Mouse (Mus musculus): Measurements from ENCODE around the gene Coro1a.
"Not testable (repeated sequence)": the region's sequence is repeated elsewhere in the genome, so short reads cannot be mapped to it uniquely, and the experiment has no call there.

Gene Coro1a

DNA sequence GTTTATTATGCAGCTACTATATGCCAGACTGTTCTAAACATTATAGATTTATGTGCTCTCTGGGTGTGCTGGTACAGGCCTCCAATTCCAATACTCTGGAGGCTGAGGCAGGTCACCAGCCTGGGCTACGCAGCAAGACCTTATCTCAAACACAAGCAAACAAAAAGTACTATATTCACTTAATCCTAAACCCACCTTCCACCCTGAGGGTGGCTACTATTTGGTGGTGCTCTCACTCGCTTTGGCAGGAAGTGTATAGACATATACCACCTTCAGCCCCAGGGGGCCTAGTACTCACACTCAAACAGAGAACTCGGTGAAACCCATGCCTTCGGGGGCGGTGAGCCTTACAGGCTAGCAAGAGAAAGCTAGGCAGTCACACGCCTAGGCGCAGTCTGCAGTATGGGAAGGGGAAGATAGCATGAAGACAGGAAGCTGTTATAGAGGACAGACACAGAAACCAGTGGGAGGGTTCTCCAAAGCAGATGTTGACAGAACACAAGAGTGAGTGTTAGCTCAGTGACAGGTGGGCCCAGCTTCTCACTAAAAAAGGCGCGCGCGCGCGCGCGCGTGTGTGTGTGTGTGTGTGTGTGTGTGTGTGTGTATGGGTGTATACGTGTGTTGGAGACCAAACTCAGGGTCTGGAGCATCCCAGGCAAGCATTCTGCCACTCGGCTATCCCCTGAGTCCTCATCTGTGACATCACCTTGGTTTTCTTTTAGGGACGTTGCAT, at the start of gene Coro1a:
TSS of gene Coro1a (minus strand) at position 346 of the 733 bp plus-strand sequence.
- no peak for DNase-seq (ENCODE audit: low read depth, low spot score)

DNA sequence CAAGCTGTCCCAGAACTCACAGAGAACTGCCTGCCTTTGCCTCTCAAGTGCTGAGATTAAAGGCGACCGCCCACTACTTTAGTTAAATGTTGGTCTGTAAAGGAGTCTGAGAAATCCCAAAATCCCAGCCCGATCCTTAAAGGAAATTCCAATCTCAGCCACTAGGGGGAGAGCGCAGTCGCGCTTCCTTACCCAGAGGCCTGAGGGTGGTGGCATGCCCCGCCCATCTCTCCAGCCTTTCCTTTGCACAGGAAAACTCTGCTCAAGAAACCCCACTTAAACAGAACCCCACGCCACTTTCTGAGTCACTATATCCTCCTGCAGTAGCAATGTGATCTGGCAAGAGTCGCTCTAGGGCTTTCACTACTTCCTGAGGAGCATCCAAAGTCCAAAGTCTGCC, 47.3 kb upstream of the Coro1a start:
- peak; percentile 66 for DNase-seq (ENCODE audit: low read depth, low spot score)

DNA sequence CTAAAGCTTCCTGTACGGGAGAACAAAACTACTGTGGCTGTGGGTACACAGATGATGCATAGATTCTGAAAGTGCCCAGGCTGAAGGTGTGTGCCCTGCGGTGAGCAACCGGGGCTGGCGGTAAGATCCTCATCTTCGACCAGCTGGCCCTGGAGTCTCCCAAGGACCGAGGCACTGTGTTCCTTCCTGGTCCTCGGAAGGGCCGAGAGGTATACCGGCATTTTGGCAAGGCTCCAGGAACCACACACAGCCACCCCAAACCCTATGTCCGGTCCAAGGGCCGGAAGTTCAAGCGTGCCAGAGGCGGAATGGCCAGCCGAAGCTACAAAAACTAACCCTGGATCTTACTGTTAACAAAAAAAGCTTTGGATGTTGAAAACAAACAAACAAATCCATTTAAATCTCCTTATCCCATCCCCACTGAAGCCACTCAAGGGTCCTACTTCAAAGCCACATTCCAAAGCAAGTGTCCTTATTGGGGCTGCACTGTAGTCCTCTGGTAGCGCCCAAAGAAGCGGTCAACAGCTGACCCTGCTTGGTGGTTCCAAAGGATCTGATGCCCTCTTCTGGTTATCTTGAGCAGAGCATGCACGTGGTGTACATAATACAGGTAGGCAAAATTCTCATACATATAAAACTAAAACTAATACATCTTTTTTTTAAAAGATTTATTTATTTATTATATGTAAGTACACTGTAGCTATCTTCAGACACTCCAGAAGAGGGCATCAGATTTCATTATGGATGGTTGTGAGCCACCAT, 42.2 kb upstream of the Coro1a start:
- no peak for DNase-seq (ENCODE audit: low read depth, low spot score)

DNA sequence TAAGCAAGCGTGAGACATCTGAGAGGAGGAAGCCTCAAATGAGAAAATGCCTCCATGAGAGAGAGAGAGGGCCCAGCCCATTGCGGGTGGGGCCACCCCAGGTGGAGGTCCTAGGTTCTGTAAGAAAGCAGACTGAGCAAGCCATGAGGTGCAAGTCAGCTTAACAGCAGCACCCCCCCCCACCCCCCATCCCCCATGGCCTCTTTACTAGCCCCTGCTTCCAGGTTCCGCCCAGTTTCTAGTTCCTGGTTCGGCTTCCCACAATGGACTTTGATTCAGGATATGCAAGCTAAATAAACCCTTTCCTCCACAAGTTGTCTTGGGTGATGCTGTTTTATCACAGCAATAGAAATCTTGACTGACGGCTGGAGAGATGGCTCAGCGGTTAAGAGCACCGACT, 41.2 kb upstream of the Coro1a start:
- no peak for DNase-seq (ENCODE audit: low read depth, low spot score)

DNA sequence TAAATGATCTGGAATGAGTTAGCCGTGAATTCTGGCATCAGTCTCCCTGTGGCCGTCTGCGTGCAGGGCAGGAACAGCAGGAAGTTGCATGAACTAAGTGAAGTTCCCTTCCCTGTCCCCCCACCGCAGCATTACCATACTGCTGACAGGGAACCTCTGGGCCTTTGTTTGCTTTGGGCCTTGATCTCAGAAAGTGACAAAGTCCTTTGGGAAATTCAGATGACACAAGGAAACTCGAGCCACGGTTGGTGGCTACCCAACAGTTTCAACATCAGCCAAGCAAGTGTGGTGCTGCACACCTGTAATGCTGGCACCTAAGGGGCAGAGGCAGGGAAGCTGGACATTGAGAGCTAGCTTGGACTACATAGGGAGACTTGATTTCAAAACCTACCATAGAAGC, 39.2 kb upstream of the Coro1a start:
- DNase-seq (ENCODE audit: low read depth, low spot score) = no peak

DNA sequence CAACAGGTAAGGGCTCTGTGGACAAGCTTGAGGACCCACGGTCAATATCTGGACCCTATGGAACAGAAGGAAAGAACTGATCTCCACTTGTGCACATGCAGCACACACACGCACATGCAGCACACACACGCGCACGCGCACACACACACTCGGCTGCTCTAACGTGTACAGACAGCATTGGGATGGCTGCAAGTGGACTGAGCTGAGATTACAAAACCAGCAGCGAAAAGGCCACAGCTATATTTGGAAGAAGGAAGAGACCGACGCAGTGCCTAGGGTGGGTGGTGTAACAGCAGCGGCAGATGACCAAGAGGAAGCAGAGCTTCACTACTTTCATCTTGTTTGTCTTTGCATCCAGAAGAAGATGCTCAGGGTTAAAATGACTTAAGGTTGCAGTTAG, 38.5 kb upstream of the Coro1a start:
- peak; percentile 52 for DNase-seq (ENCODE audit: low read depth, low spot score)

DNA sequence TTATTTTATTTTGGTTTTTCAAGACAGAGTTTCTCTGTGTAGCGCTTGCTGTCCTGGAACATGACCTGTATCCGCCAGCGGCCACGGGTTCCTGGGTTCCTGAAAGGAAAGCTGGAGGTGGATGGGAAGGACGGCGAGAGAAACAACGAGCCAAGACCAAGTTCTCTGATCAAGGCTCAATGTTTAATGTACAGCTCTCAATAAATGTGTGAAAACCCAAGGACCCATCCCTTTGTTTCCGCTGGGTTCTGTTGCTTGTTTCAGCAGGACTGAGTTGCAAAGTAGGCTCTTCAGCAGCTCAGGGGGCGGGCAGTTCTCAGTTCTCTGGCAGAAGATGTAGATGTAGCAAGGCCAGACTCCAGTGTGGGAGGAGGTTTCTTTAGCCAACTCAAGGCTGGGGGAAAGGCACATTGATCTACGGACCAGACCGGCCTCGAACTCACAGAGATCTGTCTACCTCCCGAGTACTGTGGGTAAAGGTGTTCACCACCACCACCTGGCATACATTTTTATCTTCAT, 34.4 kb upstream of the Coro1a start:
- DNase-seq (ENCODE audit: low read depth, low spot score) = no peak

DNA sequence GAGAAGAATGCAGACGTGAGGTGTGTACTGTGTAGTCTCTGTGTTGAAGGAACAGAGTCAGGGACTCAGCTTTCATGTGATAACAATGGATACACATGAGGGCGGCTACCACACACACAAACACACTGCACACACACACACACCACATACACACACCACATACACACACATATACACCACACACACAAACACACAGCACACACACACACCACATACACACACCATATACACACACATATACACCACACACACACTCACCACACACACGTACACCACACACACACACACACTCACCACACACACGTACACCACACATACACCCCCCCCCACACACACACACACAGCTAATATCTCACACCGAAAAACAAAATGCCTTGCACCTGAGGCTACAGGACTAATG, 33.9 kb upstream of the Coro1a start:
- DNase-seq (ENCODE audit: low read depth, low spot score) = no peak

DNA sequence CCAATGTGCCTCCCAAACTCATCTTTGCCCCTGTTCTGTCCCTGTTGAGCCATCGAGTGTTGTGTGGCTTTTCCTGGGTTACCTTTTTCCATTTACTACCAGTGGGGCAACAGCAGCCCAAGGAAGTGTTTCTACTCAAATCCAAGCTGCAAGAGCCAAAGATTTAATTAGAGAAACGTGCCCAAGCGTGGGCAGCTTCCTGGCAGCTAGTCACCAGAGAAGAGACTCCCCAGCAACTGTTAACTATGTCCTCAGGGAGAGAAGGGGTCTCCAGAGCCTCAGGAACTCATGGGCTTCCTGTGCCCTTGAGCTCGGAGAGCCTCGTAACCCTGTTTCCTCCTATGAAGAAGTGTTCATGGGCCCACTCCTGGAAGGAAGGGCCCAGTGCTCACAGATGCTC, 33.4 kb upstream of the Coro1a start:
- DNase-seq (ENCODE audit: low read depth, low spot score) = no peak

DNA sequence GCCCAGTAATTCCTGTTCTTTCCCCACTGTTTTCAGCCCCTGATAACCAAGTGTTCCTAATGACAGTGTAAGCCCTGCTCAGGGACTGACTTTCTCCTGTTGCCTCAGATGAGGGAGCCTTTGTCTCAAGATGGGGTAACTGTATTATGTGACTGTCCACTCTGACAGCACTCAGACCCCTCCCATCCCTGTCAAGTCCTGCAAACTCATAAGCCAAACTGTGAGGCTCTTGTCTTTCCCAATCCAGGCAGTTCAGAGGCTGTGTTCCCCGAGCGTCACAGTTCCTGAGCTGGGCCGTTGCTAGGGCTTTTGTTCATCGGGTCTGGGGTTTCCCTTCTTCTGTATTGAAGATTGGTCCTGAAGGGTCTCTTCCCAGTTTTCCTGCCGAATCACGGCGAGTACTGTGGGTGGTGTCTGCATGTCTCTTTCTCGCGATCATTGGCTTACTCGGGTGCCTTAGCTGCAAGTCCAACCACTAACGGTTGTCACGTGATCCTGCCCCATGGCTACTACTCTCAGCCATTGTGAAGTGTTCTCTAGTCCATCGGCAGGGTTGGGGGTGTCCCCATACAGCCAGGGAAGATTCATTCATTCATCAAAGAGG, 32.6 kb upstream of the Coro1a start:
- no peak for DNase-seq (ENCODE audit: low read depth, low spot score)

DNA sequence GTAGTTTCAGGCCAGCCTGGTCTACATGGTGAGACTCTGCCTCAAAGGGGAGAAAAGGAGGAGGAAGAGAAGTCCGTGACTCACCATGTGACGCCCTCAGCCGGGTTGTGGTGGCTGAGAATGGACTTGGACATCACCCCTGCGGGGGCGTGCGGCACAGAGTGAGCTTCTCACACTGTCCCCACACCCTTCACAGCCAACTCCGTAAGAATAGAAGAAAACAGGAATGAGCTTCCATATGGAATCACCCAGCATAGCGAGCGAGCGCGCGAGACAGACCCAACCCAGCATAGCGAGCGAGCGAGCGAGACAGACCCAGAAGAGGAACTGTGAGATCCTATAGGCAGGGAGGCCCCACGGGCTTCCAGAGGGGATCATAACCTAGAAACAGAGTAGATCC, 32.0 kb upstream of the Coro1a start:
- no peak for DNase-seq (ENCODE audit: low read depth, low spot score)

DNA sequence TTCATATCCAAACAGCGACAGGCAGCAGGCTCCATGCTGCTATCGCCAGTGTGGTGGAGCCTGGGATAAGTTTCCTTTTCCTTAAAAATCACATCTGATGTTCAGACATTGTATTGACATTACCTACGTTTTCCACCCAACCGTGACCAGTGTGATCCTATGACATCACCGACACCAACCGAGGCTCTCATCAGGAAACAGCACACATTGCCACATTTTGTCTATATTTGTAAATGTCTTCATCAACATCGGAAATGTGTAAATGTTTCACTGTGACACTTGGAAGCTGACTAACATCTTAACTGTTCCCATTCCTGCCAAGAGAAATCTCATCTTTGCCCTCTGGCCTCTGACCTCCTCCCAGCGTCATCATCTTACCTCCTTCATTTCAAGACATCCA, 28.5 kb upstream of the Coro1a start:
- DNase-seq (ENCODE audit: low read depth, low spot score) = no peak

DNA sequence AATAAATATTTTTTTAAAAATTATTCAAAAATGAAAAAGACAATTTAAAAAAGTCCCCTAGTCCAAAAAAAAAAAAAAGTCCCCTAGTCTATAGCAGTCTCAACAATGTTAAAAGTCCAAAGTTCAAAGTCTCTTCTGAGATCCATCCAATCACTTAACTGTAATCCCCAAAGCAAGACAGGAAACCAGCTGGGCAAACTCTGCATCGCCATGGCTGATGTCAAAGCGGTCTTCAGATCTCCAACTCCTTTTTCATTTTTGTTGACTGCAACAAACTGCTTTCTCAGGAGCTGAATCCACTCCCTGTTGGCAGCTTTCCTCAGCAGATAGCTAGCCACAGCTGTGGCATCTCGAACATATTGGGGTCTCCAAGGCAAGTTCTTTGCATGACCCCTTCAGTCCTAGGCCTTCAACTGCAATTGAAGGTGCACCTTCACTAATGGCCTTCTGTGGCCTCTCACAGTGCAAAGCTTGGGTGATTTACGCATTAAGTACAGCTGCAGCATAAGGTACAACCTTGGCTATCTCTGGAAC, 22.7 kb upstream of the Coro1a start:
- not testable (repeated sequence) for DNase-seq (ENCODE audit: low read depth, low spot score)

DNA sequence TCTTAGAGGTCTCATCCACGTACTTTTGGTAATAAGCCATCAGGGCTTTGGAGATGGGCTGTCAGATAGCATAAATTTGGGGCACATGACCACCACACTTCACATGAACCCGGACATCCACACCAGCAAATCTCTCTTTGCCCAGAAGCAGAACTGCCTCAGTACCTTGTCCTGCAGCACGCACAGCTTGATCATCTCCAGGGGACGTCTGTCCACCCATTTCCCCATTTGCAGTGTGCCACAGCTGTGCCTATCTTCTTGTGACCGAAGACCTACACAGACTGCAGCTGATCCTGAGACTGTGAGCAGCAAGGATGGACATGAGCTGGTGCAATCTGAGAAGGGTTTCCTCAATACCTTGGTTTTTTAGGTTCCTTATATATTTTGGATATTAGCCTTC, 18.1 kb upstream of the Coro1a start:
- no peak for DNase-seq (ENCODE audit: low read depth, low spot score)

DNA sequence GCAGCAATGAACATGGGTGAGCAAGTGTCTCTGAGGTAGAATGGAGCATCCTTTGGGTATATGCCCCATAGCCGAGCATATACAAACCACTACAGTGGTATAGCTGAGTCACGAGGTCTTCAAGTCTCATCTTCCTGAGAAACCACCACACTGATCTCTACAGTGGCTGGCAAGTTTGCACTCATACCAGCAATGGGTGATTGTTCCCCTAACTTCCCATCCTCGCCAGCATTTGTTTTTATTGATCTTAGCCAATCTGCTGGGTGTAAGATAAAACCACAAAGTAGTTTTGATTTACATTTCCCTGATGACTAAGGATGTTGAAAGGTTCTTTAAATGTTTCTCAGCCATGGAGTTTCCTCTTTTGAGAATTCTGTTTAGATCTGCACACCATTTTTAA, 17.5 kb upstream of the Coro1a start:
- no peak for DNase-seq (ENCODE audit: low read depth, low spot score)

DNA sequence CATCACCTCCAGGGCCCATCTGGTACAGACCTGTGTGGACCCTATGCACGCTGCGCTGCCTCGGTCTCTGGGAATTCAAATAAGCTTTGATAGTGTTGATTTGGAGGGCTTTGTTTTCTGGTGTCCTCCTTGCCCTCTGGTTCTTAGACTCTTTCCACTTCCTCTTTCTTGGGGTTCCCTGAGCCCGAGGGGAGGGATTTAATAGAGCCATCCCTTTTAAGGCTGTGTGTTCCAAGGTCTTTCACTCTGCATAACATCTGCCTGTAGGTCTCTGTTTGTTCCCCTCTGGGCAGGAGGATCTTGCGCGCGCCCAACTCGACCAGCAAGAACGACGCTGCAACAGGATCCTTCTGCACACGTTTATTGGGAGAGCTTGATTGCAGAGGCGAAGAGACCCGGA, 14.0 kb upstream of the Coro1a start:
- DNase-seq (ENCODE audit: low read depth, low spot score) = no peak

DNA sequence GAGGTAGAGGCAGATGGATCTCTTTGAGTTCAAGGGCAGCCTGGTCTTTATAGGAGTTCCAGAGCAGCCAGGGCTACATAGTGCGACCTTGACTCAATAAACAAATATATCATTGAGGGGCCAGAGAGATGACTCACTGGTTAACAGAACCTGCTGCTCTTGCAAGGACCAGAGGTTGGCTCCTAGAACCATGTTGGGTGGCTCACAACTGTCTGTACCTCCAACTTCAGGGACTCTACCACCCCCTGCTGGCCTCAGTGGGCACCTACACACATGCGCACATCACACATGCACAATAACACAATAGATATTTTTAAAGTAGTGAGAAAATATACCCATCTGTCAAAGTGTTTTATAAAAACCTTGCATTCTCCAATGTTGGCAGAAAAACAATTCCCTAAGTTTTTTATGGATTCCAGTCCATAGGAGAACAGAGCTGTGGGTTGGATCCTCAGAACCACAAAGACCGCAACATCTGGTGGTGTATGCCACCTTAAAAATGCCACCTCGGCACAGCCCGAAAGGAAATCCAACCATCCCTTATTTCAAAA, 11.3 kb upstream of the Coro1a start:
- no peak for DNase-seq (ENCODE audit: low read depth, low spot score)

DNA sequence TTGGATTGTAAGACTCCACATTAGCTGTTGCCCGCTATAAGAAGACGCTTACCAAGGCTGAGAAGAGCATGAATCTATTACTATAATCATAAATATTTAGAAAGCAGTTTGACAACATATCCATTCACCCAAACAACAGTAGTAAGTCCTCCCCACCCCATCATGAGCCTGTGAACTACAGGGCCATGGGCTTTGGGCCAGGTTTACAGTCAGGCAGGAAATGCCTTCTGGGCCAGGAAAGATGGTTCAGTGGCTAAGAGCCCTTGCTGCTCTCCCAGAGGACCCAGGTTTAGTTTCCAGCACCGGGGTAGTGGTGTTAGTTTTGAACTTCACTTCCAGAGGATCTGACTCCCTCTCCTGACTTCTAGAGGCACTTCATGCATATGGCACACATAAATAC, 10.0 kb upstream of the Coro1a start:
- no peak for DNase-seq (ENCODE audit: low read depth, low spot score)

DNA sequence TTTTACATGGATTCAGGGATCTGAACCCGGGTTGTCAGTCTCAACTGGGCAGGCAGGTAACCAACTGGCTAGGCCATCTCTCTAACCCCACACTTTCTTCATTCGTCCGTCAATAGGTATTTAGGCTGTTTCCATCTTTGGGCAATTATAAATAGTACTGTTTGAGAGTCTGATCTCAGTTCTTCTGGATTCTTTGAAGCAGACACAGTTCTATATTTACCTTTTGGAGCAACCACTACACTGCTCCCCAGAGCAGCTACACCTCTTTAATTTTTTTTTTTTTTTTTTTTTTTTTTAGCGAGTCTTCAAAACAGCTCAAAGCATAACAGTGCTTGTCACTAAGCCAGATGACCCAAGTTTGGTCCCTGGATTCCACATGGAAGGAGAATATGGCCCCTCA, 8.1 kb upstream of the Coro1a start:
- DNase-seq (ENCODE audit: low read depth, low spot score) = no peak

DNA sequence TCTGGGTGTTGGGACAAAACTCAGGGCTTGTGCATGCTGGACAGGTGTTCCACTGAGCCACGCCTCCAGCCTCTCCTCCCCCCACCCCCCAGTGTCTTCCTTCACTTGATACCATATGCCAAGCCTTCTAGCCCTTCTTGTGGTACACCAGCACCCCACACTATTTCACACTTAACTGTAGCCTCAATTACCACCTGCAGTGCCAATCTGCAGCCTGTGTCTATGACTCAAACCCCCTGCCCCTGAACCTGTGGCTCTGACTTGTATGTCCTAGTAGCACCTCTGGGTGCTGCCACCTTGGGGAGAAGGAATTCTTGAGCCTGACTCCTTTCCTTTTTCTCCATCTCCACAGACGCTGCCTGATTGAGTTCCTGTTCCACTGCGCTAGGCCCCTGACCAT, 4.3 kb upstream of the Coro1a start:
- no peak for DNase-seq (ENCODE audit: low read depth, low spot score)

DNA sequence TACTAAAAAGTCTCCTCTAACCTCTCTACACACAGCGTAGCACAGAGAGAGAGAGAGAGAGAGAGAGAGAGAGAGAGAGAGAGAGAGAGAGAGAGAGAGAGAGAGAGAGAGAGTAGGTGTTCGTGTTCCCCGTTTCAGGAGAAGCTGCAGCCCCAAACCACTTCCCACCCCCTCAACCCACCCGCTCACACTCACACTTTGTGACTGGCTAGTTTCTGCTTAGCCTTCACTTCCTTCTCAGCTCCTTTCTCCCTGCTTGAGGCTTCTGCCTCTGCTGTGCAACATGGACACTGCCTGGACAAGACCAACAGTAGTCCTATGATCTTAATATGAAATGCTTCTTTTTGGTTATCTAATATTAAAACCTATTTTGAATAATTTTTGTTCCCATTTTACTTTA, 2.7 kb upstream of the Coro1a start:
- DNase-seq (ENCODE audit: low read depth, low spot score) = no peak
